Mouse (Mus musculus) urinary bladder, postnatal 4 days (tissue): ENCODE data around the gene Odf3l1.
"Not testable (repeated sequence)": the region's sequence is repeated elsewhere in the genome, so short reads cannot be mapped to it uniquely, and the experiment has no call there.

Source experiments
- DNase-seq, 2 experiments: peaks; one replicate each; pipeline ENCODE4 v3.0.0; 2021 to 2022; ENCODE audit warnings: low spot score in 2 of 2

Odf3l1 gene

DNA sequence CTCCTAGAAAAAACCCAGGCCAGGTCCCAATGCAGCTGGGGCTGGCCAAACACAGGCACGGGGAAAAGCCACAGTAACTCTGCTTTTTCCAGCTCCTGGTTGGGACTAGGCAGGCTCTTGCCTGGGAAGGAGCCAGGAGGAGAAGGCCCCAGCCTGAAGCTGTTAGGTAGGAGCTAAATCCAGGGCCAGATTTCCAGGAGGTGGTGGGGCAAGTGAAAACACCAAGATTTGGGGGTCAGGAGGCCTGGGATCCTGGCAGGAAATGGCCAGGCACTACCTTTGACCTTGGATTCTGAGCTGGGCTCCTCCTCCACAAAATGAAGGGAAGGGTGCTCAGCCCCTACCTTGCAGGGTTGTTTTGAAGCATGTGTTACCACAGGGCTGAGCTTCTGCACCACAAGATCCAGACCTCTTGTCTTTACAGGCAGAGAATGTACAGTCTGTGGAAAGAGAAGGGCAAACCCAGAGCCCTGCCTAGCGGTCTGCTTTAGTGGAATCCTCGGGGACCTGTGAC lies at the start of gene Odf3l1:
Gene Odf3l1, minus strand, starts transcription at position 464 of the 514 bp plus-strand sequence.
- DNase-seq = no peak

DNA sequence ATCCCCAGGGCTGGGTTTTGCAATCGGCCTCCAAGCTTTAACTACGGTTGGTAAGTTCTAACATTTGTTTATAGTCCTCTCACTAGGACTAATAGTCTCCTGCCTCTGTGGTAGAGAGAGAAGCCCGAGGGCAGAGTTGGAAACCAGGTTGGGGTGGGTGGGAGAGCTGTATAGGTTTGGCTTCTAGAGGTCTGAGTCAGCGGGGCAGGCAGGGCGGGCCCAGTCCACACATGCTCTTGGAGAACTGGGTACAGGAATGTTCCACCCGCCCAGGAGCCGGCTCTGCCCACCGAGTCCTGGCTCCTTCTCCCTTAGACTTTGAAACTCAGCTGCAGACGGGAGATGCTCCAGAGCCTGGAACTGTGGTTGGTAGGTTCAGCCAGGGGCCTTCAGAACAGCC lies 49.5 kb upstream of the Odf3l1 start:
- peak in 1 of 2 experiments; percentile 30 for DNase-seq

DNA sequence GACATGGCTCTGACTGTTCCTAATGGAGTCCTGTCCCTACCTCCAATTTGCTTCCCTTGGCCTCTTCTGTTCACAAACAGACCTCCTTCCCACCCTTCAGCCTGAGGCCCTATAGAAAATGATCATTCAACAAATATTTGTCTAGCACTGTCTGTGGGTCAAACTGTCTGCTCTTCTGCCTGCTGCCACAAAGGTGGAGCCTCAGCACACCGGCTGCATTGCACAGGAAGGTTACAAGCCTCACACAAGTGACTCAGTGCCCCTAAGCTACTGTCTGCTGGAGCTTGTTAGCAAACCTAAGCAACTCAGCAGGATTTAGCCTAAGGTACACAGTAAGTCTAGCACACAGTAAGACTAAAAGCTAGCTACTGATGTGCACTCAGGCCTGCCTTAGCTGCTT lies 46.5 kb upstream of the Odf3l1 start:
- DNase-seq = no peak

DNA sequence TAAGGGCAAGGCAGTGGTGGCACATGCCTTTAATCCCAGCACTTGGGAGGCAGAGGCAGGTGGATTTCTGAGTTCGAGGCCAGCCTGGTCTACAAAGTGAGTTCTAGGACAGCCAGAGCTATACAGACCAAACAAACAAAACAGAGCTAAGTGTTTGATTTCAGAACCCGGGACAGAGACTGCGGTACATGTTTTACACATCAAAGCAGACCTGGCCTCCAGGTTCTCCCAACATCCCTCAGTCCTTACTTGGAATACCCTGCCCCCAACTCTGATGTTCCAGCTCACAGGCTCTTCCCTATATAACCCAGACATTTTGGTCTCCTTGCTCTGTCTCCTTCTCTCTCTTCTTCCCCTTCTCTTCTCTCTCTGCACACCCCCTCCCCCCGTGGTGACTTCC lies 45.5 kb upstream of the Odf3l1 start:
- not testable (repeated sequence) for DNase-seq

DNA sequence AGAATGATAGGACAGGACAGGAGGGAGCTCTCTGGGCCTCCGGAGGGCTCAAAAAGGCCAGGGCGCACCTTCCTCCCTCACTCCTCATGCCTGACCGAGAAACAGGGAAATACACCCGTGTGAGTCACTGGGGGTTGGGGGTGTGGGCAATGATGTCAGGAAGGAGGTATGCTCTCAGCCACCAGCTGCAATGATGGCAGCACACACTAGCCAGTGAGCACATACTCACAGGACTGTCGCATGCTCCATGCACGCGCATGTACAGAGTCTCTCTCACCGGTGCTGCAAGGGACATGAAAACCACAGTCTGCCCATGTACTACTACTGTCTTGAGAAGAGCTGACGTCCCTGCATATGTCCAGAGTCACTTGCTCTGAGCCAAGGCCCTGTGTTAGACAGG lies 43.1 kb upstream of the Odf3l1 start:
- DNase-seq = no peak

DNA sequence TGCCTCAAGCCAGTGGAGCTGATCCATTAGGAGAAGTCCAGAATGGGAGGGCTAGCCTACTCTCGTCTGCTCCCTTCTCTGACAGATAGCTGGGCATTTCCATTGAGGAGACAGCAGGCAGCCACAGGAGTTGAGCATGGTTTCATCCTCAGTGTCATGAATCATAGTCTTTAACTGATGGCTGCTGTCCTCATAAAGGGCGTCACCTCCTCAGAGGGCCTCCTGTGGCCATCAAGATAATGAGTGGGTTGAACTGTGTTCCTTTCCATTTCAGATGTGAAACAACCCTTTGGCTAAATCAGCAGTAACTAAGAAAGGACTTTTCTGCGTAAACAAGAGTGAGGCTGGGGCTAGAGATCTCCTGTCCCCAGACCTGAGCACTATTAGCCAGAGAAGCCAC lies 39.2 kb upstream of the Odf3l1 start:
- DNase-seq = no peak

DNA sequence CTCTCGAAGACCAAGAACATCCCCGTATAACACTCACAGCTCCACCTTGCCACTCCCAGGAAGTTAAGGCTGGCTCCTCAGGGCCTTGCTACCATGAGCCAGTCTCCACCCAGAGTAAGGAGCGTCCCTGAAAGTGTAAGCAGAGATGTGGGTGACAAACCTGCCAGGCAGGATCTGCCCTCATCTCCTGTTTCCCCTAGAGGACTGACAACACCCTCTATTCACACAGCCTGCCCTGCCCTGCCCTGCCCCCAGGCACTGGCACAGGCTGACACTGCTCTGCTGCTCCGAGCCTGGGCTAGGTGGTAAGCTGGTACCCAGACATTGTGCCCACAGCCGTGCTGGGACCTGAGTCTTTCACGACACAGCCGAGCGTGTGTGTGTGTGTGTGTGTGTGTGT lies 36.7 kb upstream of the Odf3l1 start:
- DNase-seq = peak; percentile 39 to 62

DNA sequence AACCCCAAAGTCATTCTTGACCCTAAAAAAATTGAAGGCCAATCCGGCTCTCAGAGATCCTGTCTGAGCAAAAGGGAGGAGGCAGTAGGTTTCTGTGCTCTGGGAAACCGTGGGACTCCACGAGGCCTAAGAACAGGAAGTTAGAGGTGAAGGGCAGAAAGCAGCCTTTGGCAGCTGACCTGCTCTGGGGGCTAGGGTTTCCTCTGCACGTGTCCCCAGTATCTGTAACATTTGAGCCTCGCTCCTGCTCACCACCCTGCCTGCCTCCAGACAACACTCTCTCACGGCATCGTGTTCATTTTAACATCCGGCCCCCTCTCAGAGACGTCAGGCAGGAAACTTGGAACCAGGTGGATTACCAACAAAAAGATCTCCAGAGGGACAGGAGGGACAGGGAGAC lies 36.1 kb upstream of the Odf3l1 start:
- DNase-seq = peak in 1 of 2 experiments; percentile 35

DNA sequence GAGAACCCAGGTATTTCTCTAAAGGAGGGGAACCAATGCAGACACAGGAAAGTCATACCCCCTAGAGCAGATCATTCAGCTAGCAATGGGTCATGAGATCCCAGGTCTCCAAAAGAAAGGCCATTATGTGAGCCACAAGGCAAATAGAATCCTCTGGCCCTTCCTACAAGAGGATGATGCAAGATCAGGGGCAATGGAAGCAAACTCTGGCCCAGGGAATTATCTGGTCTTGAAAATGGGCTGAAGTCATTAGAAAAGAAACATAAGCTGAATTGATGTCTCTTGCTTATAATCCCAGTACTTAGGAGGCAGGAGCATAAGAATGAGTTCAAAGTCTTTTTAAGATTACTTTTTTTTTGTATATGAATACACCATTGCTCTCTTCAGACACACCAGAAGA lies 35.6 kb upstream of the Odf3l1 start:
- no peak for DNase-seq

DNA sequence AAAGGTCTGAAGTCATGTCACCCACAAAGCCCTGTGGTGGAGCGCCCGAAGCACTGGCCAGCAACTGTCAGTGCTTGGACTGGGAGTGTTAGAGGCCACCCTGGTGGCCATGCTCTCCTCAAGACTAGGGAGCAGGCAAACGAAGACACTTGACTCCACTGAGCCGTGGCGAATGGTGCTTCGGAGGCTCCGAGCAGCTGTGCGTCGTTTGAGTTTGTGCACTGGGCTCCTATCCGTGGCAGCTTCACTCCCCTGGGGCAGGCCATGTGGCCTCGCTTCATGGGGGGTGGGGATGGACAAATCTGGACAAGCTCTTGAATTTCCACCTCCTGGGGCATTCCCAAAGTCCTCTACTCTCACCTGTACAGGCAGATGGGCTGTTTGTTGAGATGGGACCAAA lies 34.9 kb upstream of the Odf3l1 start:
- peak in 1 of 2 experiments; percentile 55 for DNase-seq

DNA sequence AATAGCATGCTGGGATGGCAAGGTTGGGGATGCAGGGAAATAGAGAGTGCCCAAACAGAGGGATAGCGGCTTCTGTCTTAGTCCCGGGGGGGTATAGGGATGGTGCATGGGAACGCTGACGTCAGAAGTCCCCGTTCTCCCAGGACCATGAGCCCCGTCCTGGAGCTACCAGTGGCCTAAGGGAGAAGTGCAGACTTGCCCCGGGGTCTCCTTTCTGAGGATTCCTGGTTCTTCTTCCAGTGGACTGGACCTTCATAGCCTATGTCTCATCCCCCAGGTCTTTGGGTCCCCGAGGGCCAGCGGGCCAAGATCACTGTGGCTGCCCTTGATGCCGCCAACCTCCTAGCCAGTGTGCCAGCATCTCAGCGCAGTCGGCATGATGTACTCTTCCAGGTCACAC lies 32.3 kb upstream of the Odf3l1 start:
- DNase-seq = no peak

DNA sequence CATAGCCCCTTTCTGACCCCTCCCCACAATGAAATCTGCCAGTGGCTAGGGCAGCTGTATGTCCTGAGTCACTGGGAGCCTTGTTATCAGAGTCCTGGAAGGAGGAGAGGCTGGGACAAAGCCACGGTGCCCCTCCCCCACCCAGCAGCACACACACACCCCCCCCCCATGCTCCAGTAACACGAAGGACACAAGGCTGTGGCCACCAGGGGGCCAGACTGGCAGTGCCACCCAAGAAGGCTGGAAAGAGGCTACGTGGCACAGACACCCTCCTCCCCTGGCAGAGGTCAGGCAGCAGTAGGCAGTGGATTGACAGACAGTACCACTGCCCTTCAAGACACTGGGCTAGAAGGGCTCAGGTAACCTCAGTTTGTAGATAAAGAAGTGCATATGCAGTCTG lies 29.5 kb upstream of the Odf3l1 start:
- no peak for DNase-seq

DNA sequence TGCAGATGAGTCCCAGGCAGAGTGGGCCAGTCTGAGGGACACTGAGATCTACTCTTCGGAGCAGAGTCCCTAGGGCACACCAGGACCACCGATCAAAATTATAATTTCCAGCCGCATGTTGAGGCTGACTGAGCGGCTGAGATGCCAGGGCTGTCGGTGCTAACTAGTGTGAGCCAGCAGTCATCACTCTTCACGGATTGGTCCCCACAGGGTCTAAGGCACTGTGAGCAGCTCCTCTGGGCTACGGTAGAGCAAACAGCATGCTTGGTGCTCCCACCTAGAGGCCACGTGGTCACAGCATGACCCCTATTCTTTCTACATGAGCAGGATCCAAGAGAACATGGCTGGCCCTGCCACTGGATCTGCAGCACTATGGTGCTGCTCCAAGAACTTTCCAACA lies 28.8 kb upstream of the Odf3l1 start:
- no peak for DNase-seq

DNA sequence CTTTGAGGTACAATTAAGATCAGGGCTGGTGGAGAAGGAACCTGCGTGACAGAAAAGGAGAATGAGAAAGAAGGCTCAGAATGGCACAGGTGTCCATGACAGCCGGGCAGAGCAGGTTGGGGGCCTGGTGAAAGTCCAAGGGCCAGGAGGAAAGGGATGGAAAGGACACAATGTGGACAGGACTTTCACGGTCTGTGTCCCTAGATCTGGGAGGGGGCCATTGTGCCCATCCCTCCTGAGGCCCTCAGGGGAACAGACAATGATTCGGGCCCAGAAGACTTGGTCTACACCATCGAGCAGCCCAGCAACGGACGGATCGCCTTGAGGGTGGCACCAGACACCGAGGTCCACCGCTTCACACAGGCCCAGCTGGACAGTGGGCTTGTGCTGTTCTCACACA lies 27.6 kb upstream of the Odf3l1 start:
- no peak for DNase-seq

DNA sequence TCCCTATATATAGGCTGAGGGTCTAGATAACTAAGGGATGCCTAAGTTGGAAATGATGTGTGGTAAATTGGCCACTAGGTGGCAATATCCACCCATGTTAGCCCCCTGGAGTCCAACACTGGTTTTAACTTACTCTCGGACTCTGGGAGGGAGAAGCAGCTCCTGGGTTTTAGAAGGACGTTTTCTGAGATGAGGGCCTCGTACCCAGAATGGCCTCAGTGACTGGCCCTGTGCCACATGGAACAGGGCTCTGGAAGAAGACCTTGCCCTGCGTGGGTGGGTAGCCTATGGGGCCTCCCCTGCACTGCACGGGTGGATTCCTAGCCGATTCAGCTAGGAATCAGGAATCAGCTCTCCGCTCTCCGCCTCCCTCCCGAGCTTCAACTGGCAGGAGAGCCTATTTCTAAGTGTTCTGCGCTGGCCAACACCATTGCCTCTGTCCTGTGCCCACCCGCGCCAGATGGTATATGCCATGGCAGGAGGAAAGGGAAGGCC lies 27.1 kb upstream of the Odf3l1 start:
- DNase-seq = peak in 1 of 2 experiments; percentile 68

DNA sequence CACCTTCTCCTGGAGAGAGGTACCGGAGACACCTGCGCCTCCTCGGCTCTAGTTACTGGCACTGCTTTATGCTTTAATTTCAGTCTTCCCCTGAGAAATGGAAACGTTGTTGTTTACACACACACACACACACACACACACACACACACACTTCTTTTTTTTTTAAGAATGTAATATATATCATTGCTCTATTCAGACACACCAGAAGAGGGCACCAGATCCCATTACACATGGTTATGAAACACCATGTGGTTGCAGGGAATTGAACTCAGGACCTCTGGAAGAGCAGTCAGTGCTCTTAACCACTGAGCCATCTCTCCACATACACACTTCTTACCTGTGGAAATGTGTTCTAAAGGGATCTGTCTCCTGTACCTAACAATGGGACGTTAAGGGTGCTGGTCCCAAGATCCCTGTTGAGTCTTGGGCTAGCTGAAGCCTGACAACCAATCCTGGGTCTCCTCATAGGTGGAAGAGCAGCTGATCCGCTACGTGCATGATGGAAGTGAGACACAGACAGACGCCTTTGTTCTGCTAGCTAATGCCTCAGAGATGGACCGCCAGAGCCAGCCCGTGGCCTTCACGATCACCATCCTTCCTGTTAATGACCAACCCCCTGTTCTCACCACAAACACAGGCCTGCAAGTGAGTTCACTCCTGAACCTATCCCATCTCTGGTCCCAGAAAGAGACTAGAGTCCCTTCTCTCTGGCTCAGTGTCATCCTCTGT lies 26.2 kb upstream of the Odf3l1 start:
- DNase-seq = no peak

DNA sequence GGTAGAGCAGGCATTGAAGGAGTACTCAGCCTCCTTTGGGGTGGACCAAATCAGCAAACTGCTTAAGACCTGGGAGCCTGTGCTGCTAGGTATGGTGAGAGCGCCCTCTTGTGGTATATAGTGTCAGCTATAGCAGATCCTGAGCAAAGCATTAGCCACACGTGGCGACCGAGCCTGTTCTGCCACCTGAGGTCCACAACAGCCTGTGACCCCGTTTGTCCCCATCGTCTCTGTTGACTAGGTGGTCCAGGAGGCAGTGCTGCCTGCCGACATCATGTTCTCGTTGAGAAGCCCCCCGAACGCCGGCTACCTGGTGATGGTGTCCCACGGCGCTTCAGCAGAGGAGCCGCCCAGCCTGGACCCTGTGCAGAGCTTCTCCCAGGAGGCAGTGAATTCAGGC lies 25.3 kb upstream of the Odf3l1 start:
- no peak for DNase-seq

DNA sequence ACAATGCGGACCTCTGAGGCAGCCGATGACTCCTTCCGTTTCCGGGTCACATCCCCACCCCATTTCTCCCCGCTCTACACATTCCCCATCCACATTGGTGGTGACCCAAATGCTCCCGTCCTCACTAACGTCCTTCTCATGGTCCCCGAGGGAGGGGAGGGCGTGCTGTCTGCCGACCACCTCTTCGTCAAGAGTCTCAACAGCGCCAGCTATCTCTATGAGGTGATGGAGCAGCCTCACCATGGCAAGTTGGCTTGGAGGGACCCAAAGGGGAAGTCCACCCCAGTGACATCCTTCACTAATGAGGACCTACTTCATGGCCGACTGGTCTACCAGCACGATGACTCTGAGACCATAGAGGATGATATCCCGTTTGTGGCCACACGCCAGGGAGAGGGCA lies 23.1 kb upstream of the Odf3l1 start:
- no peak for DNase-seq

DNA sequence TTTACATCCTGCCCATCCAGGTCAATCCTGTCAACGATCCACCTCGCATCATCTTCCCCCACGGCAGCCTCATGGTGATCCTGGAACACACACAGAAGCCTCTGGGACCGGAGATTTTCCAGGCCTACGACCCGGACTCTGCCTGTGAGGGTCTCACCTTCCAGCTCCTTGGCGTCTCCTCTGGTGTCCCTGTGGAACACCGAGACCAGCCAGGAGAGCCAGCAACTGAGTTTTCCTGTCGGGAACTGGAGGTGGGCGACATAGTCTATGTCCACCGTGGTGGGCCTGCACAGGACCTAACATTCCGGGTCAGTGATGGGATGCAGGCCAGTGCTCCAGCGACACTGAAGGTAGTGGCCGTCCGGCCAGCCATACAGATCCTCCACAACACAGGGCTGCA lies 22.1 kb upstream of the Odf3l1 start:
- DNase-seq = no peak

DNA sequence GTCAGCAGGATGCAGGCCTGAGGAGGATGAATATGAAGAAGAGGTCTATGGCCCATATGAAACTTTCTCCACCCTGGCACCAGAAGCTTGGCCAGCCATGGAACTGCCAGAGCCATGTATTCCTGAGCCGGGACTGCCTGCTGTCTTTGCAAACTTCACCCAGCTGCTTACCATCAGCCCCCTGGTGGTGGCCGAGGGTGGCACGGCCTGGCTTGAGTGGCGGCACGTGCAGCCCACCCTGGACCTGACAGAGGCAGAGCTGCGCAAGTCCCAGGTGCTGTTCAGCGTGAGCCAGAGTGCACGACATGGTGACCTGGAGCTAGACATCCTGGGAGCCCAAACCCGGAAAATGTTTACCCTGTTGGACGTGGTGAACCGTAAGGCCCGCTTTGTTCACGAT lies 21.6 kb upstream of the Odf3l1 start:
- no peak for DNase-seq

DNA sequence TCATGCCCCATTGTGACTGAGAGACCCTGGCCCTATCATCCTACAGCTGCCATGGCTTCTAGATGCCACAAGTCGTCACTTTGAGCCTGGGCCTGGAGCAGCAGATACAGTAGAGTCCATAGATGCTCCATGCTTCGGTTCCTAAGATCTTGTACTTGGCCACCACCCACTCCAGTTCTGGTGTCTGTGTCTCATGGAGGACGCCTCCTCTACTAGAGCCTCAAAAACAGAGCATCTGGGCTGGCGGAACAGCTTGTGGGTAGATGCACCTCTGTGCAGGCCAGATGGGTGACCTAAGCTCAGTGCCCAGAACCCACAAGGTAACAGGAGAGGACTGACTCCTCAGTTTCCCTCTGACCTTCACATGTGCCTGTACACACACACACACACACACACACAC lies 19.8 kb upstream of the Odf3l1 start:
- no peak for DNase-seq

DNA sequence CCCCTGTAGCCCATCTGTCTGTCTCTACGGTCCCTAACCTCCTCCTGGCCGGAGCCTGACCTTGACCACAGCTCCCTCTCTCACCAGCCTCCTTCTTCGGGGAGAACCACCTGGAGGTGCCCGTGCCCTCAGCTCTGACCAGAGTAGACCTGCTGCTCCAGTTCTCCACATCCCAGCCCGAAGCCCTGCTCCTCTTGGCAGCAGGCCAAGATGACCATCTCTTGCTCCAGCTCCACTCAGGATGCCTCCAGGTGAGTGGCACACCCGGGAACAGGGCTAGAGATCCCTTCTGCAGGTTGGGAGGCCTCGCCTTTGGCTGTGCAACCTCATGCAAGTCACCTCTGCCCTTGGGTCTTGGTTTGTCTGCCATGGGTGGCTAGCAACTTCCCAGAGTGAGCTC lies 19.0 kb upstream of the Odf3l1 start:
- DNase-seq = no peak

DNA sequence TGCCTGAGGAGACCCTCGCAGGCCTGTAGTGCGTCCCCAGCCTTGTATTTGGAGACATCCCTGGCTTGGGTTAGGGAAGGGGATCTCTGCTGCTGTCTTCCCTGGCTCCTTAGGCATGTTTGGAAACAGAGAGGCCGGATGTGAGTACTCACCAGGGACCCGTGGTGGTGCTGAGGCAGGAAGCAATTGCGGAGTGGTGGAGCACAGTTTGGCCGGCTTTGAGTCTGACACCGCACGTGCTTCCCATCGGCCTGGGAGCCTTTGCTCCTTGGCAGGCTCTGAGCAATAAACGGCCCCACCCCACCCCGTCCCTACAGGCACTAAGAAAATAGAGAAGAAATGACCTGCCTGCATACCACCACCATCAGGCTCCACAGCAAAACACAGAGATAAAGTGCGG lies 18.3 kb upstream of the Odf3l1 start:
- no peak for DNase-seq

DNA sequence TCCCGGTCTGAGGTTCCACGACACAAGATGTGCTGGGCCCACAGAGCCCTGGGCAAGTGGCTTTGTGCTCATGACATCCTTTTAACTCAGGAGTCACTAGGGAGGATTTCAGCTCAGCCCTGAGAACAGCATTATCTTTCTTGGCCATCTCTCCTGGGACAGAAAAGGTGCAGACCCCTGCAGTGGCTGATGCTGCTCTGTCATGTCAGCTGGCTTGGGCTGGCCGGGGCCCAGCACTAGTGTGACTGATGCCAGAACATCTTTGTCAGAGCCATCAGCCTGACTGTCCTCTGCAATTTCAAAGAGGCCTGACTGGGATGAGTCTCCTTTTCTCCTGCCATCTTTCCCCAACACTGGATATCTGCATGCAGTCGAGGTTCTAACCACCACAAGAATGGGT lies 17.8 kb upstream of the Odf3l1 start:
- DNase-seq = no peak
